Mouse (Mus musculus): Measurements from ENCODE around the gene Rnf182. TPM values are rescaled to one million over a fixed set of nuclear protein-coding genes. Genes with fewer than 3 reads are reported as not detected.

Rnf182 gene
- total and polyA plus RNA-seq, 2 experiments from 2014 or later: 0.56 to 0.88 TPM

DNA sequence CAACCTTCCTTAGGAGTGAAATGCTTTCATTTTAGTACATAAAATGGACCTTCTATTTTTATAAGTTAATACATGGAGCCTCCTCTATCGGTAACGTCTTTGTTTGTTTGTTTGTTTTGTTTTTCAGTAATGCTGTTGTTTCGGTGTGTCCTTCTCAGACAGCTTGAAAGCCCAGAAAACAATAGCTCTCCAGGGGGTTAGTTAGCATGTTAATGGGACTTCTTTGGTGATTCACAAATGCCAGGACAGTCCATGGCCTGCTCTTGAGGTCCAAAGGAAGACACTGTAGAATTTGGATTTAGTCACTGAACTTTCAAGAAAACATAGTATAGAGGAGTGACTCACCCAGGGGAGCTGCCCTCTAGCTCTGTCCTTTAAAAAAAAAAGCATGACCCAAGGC is 843 bp upstream of the Rnf182 start:
- Histone ChIP-seq H3K4me2 (ENCODE audit: low read depth, low read length) (no peak overlapping the region), H3K4me3 (ENCODE audit: low read depth, low read length) (no peak overlapping the region), H3K27ac (ENCODE audit: low read depth) (no peak overlapping the region)

DNA sequence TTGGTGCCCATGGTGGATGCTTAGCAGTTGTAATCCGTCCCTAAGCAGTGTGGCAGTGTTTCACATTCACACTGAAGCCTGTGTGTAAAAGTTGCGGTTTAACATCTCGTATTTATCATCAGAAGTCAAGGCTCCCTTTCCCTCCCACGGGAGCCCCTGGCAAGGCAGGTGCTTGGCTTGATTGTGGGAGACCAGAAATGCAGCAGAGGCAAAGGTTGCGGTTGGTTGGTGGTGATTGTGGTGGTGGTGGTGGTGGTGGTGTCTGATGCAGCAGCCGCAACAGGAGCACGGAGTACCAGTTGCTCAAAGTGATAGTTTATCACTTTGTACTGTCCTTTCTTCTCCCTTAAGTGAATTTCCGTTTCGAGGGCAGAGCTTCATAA is 325 bp upstream of the Rnf182 start:
- no peak overlapping the region for H3K9ac ChIP-seq (replicated peaks; ENCODE audit: low read depth, low read length)
- peak overlapping the region; percentile 71 for H3K4me3 ChIP-seq (ENCODE audit: low read depth, low read length)
- no peaks in the 10 kb centered on the region for H3K36me3 ChIP-seq (replicated peaks; ENCODE audit: control insufficient read depth, insufficient read depth, low read length)
- DNase-seq (ENCODE audit: low spot score) (no peak), ATAC-seq (ENCODE audit: insufficient read depth, low read depth) (no peak)
- H3K4me1 ChIP-seq (ENCODE audit: control insufficient read depth, insufficient read depth): peaks cover 13% of the 10 kb centered on the region; the same call in 1 of the 2 replicates
- no peaks in the 10 kb centered on the region for H3K27me3 ChIP-seq (ENCODE audit: control insufficient read depth, insufficient read depth, low read length)
- TF ChIP-seq CTCF (IDR thresholded peaks at IDR 0.05; ENCODE audit: low read depth): no peak
- no peak for TF ChIP-seq EP300 (IDR thresholded peaks at IDR 0.05; ENCODE audit: low read depth)
- H3K27ac ChIP-seq (ENCODE audit: low read depth): no peak overlapping the region
- peak overlapping the region; percentile 97 for H3K4me2 ChIP-seq (ENCODE audit: low read depth, low read length)
- H3K9me3 ChIP-seq (replicated peaks; ENCODE audit: control insufficient read depth, low read length): no peaks in the 10 kb centered on the region
- 23% methylated on average over 9 of the region's 9 CpGs for WGBS

More for the DNA sequence above, 843 bp upstream of the Rnf182 start:
- 90% methylated on average over 3 of the region's 3 CpGs for WGBS
- no peaks in the 10 kb centered on the region for H3K27me3 ChIP-seq (ENCODE audit: control insufficient read depth, insufficient read depth, low read length)
- no peak for ATAC-seq (ENCODE audit: insufficient read depth, low read depth)
- no peak overlapping the region for H3K9ac ChIP-seq (replicated peaks; ENCODE audit: low read depth, low read length)
- no peaks in the 10 kb centered on the region for H3K9me3 ChIP-seq (replicated peaks; ENCODE audit: control insufficient read depth, low read length)
- H3K4me1 ChIP-seq (ENCODE audit: control insufficient read depth, insufficient read depth): peaks cover 13% of the 10 kb centered on the region; the same call in 1 of the 2 replicates
- TF ChIP-seq EP300 (IDR thresholded peaks at IDR 0.05; ENCODE audit: low read depth) (no peak), CTCF (IDR thresholded peaks at IDR 0.05; ENCODE audit: low read depth) (no peak)
- DNase-seq (ENCODE audit: low spot score): no peak
- H3K36me3 ChIP-seq (replicated peaks; ENCODE audit: control insufficient read depth, insufficient read depth, low read length): no peaks in the 10 kb centered on the region

DNA sequence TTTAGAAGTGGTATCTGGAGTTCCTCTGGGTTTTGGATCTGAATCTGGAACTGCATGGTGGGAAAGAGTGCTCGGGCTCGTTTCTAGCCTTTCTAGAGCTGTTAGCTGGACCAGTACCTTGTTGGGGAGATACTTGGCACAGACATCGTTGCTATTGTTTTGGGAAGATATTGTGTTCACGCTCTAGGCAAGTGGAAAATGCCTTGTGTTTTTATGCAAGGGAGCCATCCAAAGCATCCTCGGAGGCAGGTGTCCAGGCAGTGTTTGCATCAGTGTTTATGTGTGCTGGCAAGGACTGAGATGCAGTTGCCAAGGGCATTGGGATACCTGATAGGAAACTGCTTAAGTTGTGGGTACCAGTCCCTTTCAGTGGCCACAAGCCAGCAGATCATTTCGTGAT is 1.0 kb downstream of the Rnf182 start:
- peaks cover 13% of the 10 kb centered on the region; the same call in 1 of the 2 replicates for H3K4me1 ChIP-seq (ENCODE audit: control insufficient read depth, insufficient read depth)
- no peaks in the 10 kb centered on the region for H3K9me3 ChIP-seq (replicated peaks; ENCODE audit: control insufficient read depth, low read length)
- H3K4me3 ChIP-seq (ENCODE audit: low read depth, low read length): peak overlapping the region; percentile 71
- peak overlapping the region; percentile 97 for H3K4me2 ChIP-seq (ENCODE audit: low read depth, low read length)
- DNase-seq (ENCODE audit: low spot score) (no peak), ATAC-seq (ENCODE audit: insufficient read depth, low read depth) (no peak)
- H3K27ac ChIP-seq (ENCODE audit: low read depth): no peak overlapping the region
- 28% methylated on average over 6 of the region's 6 CpGs for WGBS
- no peaks in the 10 kb centered on the region for H3K36me3 ChIP-seq (replicated peaks; ENCODE audit: control insufficient read depth, insufficient read depth, low read length)
- TF ChIP-seq EP300 (IDR thresholded peaks at IDR 0.05; ENCODE audit: low read depth) (no peak), CTCF (IDR thresholded peaks at IDR 0.05; ENCODE audit: low read depth) (no peak)
- peak overlapping the region; percentile 56; the same call in 1 of the 2 replicates for H3K9ac ChIP-seq (replicated peaks; ENCODE audit: low read depth, low read length)
- no peaks in the 10 kb centered on the region for H3K27me3 ChIP-seq (ENCODE audit: control insufficient read depth, insufficient read depth, low read length)

DNA sequence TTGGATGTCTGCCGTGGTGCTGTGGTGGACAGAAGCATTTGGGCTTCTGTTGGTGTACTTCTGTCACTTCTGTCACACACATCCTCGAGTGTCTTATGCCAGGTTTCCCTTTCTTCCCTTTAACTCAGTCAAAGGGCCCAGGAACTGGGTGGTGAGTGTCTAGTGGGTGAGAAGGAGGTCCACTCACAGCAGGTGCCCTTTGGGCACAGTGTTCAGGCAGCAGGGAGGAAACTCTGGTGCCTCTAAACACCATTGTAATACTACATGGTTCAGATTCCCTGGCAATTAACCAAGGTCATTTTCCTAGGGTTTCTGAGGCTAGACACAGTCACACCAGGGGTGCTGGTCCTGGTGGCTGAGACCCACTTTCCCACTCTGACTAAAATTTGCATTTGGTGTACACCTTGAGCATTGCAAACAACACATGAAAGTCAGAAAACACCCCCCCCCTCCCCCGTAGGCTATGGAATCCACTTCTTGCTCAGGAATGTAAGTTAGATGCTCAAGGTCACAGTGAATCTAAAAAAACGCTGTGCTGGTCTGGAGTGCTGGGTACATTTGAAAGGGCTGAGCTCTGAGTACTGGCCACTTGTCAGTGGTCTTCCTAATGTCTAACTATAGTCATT is 4.2 kb downstream of the Rnf182 start:
- Histone ChIP-seq H3K27ac (ENCODE audit: low read depth) (no peak overlapping the region), H3K4me2 (ENCODE audit: low read depth, low read length) (no peak overlapping the region), H3K9ac (replicated peaks; ENCODE audit: low read depth, low read length) (no peak overlapping the region), H3K4me3 (ENCODE audit: low read depth, low read length) (no peak overlapping the region), H3K27me3 (ENCODE audit: control insufficient read depth, insufficient read depth, low read length) (no peaks in the 10 kb centered on the region), H3K36me3 (replicated peaks; ENCODE audit: control insufficient read depth, insufficient read depth, low read length) (no peaks in the 10 kb centered on the region), H3K4me1 (ENCODE audit: control insufficient read depth, insufficient read depth) (peaks cover 13% of the 10 kb centered on the region; the same call in 1 of the 2 replicates), H3K9me3 (replicated peaks; ENCODE audit: control insufficient read depth, low read length) (no peaks in the 10 kb centered on the region)
- TF ChIP-seq EP300 (IDR thresholded peaks at IDR 0.05; ENCODE audit: low read depth) (no peak), CTCF (IDR thresholded peaks at IDR 0.05; ENCODE audit: low read depth) (no peak)
- DNase-seq (ENCODE audit: low spot score) (no peak), ATAC-seq (ENCODE audit: insufficient read depth, low read depth) (no peak)
- WGBS: 42% methylated on average over 4 of the region's 4 CpGs

DNA sequence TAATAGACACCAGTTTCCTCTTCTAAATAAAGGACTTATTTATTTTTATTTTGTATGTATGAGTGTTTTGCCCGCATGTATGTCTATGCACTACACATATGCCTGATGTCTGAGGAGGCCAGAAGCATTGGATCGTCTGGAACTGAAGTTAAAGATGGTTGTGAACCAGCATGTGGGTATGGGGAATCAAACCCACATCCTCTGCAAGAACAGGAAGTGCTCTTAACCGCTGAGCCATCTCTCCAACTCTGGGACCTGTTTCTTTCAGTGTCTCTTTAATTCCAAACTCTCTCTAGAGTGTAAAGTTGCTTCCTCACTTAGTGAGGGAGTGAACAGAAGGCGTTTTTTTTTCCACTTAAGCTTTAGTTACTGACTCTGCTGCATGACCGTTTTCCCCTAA is 12.4 kb downstream of the Rnf182 start:
- Histone ChIP-seq H3K27ac (ENCODE audit: low read depth) (no peak overlapping the region), H3K9ac (replicated peaks; ENCODE audit: low read depth, low read length) (no peak overlapping the region), H3K4me2 (ENCODE audit: low read depth, low read length) (no peak overlapping the region), H3K36me3 (replicated peaks; ENCODE audit: control insufficient read depth, insufficient read depth, low read length) (no peaks in the 10 kb centered on the region), H3K27me3 (ENCODE audit: control insufficient read depth, insufficient read depth, low read length) (no peaks in the 10 kb centered on the region), H3K4me1 (ENCODE audit: control insufficient read depth, insufficient read depth) (no peaks in the 10 kb centered on the region), H3K9me3 (replicated peaks; ENCODE audit: control insufficient read depth, low read length) (no peaks in the 10 kb centered on the region), H3K4me3 (ENCODE audit: low read depth, low read length) (no peak overlapping the region)
- 72% methylated on average over 5 of the region's 5 CpGs for WGBS
- TF ChIP-seq EP300 (IDR thresholded peaks at IDR 0.05; ENCODE audit: low read depth) (no peak), CTCF (IDR thresholded peaks at IDR 0.05; ENCODE audit: low read depth) (no peak)
- ATAC-seq (ENCODE audit: insufficient read depth, low read depth): no peak
- DNase-seq (ENCODE audit: low spot score): no peak

DNA sequence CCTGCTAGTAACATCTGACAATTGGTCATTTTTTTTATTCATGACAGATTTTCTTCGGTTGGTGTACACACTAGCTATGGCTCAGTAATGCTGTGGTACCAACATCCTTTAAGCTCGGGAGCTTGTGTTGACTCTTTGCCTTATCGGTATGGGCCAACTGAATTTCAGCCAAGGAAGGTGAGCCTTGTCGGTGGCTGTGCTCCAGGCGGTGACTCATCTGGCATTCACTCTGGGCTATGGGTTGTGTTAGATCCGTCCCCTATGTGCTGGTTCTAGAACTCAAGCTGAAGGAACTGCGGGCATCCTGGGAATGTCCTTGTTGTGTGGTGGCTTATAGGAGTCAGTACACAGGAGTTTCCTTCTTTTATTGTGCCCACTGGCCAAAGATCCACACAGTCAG is 14.3 kb downstream of the Rnf182 start:
- ATAC-seq (ENCODE audit: insufficient read depth, low read depth) (0 out of 2 replicates have a peak, but pooled peaks have one; percentile 33), DNase-seq (ENCODE audit: low spot score) (no peak)
- 44% methylated on average over 7 of the region's 7 CpGs for WGBS
- Histone ChIP-seq H3K4me3 (ENCODE audit: low read depth, low read length) (no peak overlapping the region), H3K9me3 (replicated peaks; ENCODE audit: control insufficient read depth, low read length) (no peaks in the 10 kb centered on the region), H3K4me2 (ENCODE audit: low read depth, low read length) (no peak overlapping the region), H3K27ac (ENCODE audit: low read depth) (no peak overlapping the region), H3K36me3 (replicated peaks; ENCODE audit: control insufficient read depth, insufficient read depth, low read length) (no peaks in the 10 kb centered on the region), H3K27me3 (ENCODE audit: control insufficient read depth, insufficient read depth, low read length) (no peaks in the 10 kb centered on the region), H3K9ac (replicated peaks; ENCODE audit: low read depth, low read length) (no peak overlapping the region), H3K4me1 (ENCODE audit: control insufficient read depth, insufficient read depth) (no peaks in the 10 kb centered on the region)
- TF ChIP-seq EP300 (IDR thresholded peaks at IDR 0.05; ENCODE audit: low read depth) (no peak), CTCF (IDR thresholded peaks at IDR 0.05; ENCODE audit: low read depth) (no peak)
